Mouse (Mus musculus): Measurements from ENCODE around the gene Rab26. TPM values are rescaled to one million over a fixed set of nuclear protein-coding genes. Genes with fewer than 3 reads are reported as not detected.

Gene Rab26
- polyA plus RNA-seq, 1 experiment from 2014 or later: 0.40 TPM

GRCm38 (mm10) chr17:24495443-24495842 lies 38.6 kb downstream of the Rab26 start:
- no peak for DNase-seq (ENCODE audit: low read depth, low spot score)
- H3K27me3 ChIP-seq: no peaks in the 10 kb centered on the region
- CTCF ChIA-PET: interaction anchor here (1.0 to 2.8 kb wide), 6 partner anchors 12 to 52 kb away, joined by 3 to 13 read pairs (median 6); partner anchors contain the start of genes Mlst8 and Traf7
- no peak for ATAC-seq
- POLR2A ChIA-PET: interaction anchor here (0.9 kb wide), 1 partner anchor 9 kb away, joined by 3 read pairs; no protein-coding TSS in a partner anchor
- in situ Hi-C loops (cut with MboI; ENCODE audit: low pct_unique_long_range_greater_than_20kb): no loop called here
- TF ChIP-seq CTCF (IDR thresholded peaks at IDR 0.05): no peak

GRCm38 (mm10) chr17:24494627-24495335 lies 39.2 kb downstream of the Rab26 start:
- ChIA-PET CTCF (interaction anchor here (0.9 to 2.8 kb wide), 9 partner anchors 9 to 138 kb away, joined by 3 to 13 read pairs (median 5); partner anchors contain the start of genes Mlst8, Nthl1, Traf7 and Tsc2), POLR2A (no interaction called here)
- in situ Hi-C loops (cut with MboI; ENCODE audit: low pct_unique_long_range_greater_than_20kb): no loop called here
- no peak for TF ChIP-seq CTCF (IDR thresholded peaks at IDR 0.05)
- ATAC-seq (no peak), DNase-seq (ENCODE audit: low read depth, low spot score) (no peak)
- H3K27me3 ChIP-seq: peaks cover 1% of the 10 kb centered on the region

- POLR2A ChIA-PET: no interaction called here
- DNase-seq (ENCODE audit: low read depth, low spot score) (no peak), ATAC-seq (no peak)
- H3K27me3 ChIP-seq: peaks cover 22% of the 10 kb centered on the region
- no peak for TF ChIP-seq CTCF (IDR thresholded peaks at IDR 0.05)
- CTCF ChIA-PET: interaction anchor here (1.9 kb wide), 1 partner anchor 10 kb away, joined by 11 read pairs; the partner anchor contains the start of gene Mlst8
- in situ Hi-C loops (cut with MboI; ENCODE audit: low pct_unique_long_range_greater_than_20kb): no loop called here
Measured at GRCm38 (mm10) chr17:24490399-24490798, 43.6 kb downstream of the Rab26 start.

- CTCF ChIA-PET: interaction anchor here (1.9 kb wide), 1 partner anchor 10 kb away, joined by 11 read pairs; the partner anchor contains the start of gene Mlst8
- peaks cover 22% of the 10 kb centered on the region for H3K27me3 ChIP-seq
Measured at GRCm38 (mm10) chr17:24489265-24490030, 44.6 kb downstream of the Rab26 start.

GRCm38 (mm10) chr17:24488662-24489264 lies 45.2 kb downstream of the Rab26 start:
- no peak for ATAC-seq
- no peak for TF ChIP-seq CTCF (IDR thresholded peaks at IDR 0.05)
- H3K27me3 ChIP-seq: peaks cover 22% of the 10 kb centered on the region
- ChIA-PET CTCF (interaction anchor here (1.9 kb wide), 1 partner anchor 9 kb away, joined by 11 read pairs; the partner anchor contains the start of gene Mlst8), POLR2A (no interaction called here)
- DNase-seq (ENCODE audit: low read depth, low spot score): no peak
- in situ Hi-C loops (cut with MboI; ENCODE audit: low pct_unique_long_range_greater_than_20kb): no loop called here

More at GRCm38 (mm10) chr17:24489265-24490030, 44.6 kb downstream of the Rab26 start:
- DNase-seq (ENCODE audit: low read depth, low spot score) (no peak), ATAC-seq (no peak)
- in situ Hi-C loops (cut with MboI; ENCODE audit: low pct_unique_long_range_greater_than_20kb): no loop called here
- no peak for TF ChIP-seq CTCF (IDR thresholded peaks at IDR 0.05)
- POLR2A ChIA-PET: no interaction called here

- peaks cover 22% of the 10 kb centered on the region for H3K27me3 ChIP-seq
- ChIA-PET POLR2A (no interaction called here), CTCF (no interaction called here)
- no peak for TF ChIP-seq CTCF (IDR thresholded peaks at IDR 0.05)
- DNase-seq (ENCODE audit: low read depth, low spot score) (no peak), ATAC-seq (no peak)
- in situ Hi-C loops (cut with MboI; ENCODE audit: low pct_unique_long_range_greater_than_20kb): no loop called here
Measured at GRCm38 (mm10) chr17:24488186-24488661, 45.8 kb downstream of the Rab26 start, which contains the start of gene Caskin1. Caskin1 (plus strand) TSS chr17:24488601.

- TF ChIP-seq CTCF (IDR thresholded peaks at IDR 0.05): no peak
- in situ Hi-C loops (cut with MboI; ENCODE audit: low pct_unique_long_range_greater_than_20kb): no loop called here
- ATAC-seq (no peak), DNase-seq (ENCODE audit: low read depth, low spot score) (no peak)
- CTCF ChIA-PET: interaction anchor here (1.4 to 1.6 kb wide), 2 partner anchors 9 to 13 kb away, joined by 3 to 4 read pairs; no protein-coding TSS in a partner anchor
- POLR2A ChIA-PET: no interaction called here
- H3K27me3 ChIP-seq: peaks cover 22% of the 10 kb centered on the region
Measured at GRCm38 (mm10) chr17:24485090-24485860, 48.7 kb downstream of the Rab26 start.

GRCm38 (mm10) chr17:24483495-24483894 lies 50.5 kb downstream of the Rab26 start:
- no peak for ATAC-seq
- in situ Hi-C loops (cut with MboI; ENCODE audit: low pct_unique_long_range_greater_than_20kb): loop anchor here (5.0 kb wide), 1 partner anchor 44 kb away; the partner anchor contains the start of gene Traf7

GRCm38 (mm10) chr17:24481027-24481815 lies 52.8 kb downstream of the Rab26 start:
- ATAC-seq: no peak
- no peak for DNase-seq (ENCODE audit: low read depth, low spot score)
- no peaks in the 10 kb centered on the region for H3K27me3 ChIP-seq
- in situ Hi-C loops (cut with MboI; ENCODE audit: low pct_unique_long_range_greater_than_20kb): loop anchor here (5.0 kb wide), 1 partner anchor 46 kb away; the partner anchor contains the start of gene Traf7
- POLR2A ChIA-PET: no interaction called here
- CTCF ChIA-PET: interaction anchor here (1.1 to 2.4 kb wide), 3 partner anchors 8 to 14 kb away, joined by 3 to 11 read pairs (median 8); no protein-coding TSS in a partner anchor
- TF ChIP-seq CTCF (IDR thresholded peaks at IDR 0.05): no peak

More at GRCm38 (mm10) chr17:24483495-24483894, 50.5 kb downstream of the Rab26 start:
- no peak for DNase-seq (ENCODE audit: low read depth, low spot score)
- CTCF ChIA-PET: no interaction called here
- POLR2A ChIA-PET: no interaction called here
- H3K27me3 ChIP-seq: peaks cover 12% of the 10 kb centered on the region
- no peak for TF ChIP-seq CTCF (IDR thresholded peaks at IDR 0.05)
